Mouse (Mus musculus) midbrain, embryonic 12.5 days (tissue): ENCODE data around the gene Ankrd34c. TPM values are rescaled to one million over a fixed set of nuclear protein-coding genes. Genes with fewer than 3 reads are reported as not detected.

Experiments
- ATAC-seq: fragments of 200-750 bp; cut with Nextera tagmentation; 2 replicates; pipeline ENCODE4 v1.8.0; 2017; ENCODE audit warnings: low read depth, moderate TSS enrichment, moderate library complexity; ENCODE audit not compliant: low FRiP score
- H3K27ac ChIP-seq: fragments of 300-500 bp; sonication (generic); replicated peaks from 2 replicates; pipeline ENCODE4 v1.5.1; 2016; ENCODE audit warnings: mild to moderate bottlenecking
- H3K27me3 ChIP-seq: fragments of 300-500 bp; sonication (generic); 2 replicates; pipeline ENCODE4 v1.6.1; 2016; ENCODE audit warnings: mild to moderate bottlenecking
- H3K36me3 ChIP-seq: fragments of 300-500 bp; sonication (generic); 2 replicates; pipeline ENCODE4 v1.6.1; 2016
- H3K4me1 ChIP-seq: fragments of 300-500 bp; sonication (generic); 2 replicates; pipeline ENCODE4 v1.6.1; 2016
- H3K4me2 ChIP-seq: fragments of 300-500 bp; sonication (generic); replicated peaks from 2 replicates; pipeline ENCODE4 v1.6.1; 2016; ENCODE audit warnings: mild to moderate bottlenecking, moderate library complexity
- H3K4me3 ChIP-seq: fragments of 300-500 bp; sonication (generic); 2 replicates; pipeline ENCODE4 v1.5.1; 2016; ENCODE audit warnings: mild to moderate bottlenecking
- H3K9ac ChIP-seq: fragments of 300-500 bp; sonication (generic); replicated peaks from 2 replicates; pipeline ENCODE4 v1.6.1; 2016; ENCODE audit warnings: mild to moderate bottlenecking, moderate library complexity
- H3K9me3 ChIP-seq: fragments of 300-500 bp; sonication (generic); 2 replicates; pipeline ENCODE4 v1.6.1; 2016; ENCODE audit warnings: mild to moderate bottlenecking
- WGBS: fragments of 180-500 bp; shearing (Covaris S2); methylation state at CpG from one replicate; pipeline ENCODE4 v1.1.7; 2016; 5-methylcytosine and 5-hydroxymethylcytosine counted together
- polyA plus RNA-seq: library from polyadenylated mRNA; unstranded; fragments of >200 nt; fragmentation: Nextera tagmentation; extraction: Ambion mirVana; gene quantifications from 2 replicates; pipeline ENCODE4 v1.2.1, GENCODE M21; 2016

The Ankrd34c gene
- polyA plus RNA-seq, 1 experiment from 2014 or later = not detected

DNA sequence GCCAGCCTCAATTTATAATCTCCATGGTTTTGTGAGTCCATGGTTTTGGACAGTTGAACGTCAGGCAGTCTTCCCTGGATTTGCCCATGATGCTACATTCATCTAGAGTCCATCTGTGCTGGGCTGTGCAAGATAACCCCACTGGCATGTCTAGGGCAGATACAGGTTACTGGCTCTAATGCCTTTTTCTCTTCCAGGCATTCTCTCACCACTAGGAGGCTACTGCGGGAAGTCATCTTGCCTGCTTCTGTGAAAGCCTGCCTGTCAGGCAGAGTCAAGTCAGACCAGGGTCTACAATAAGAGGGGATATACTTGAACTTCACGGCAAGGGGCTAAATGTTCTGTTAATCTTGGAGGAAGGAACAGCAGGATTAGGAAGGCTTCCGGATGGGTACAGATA lies 31.4 kb downstream of the Ankrd34c start:
- Histone ChIP-seq H3K4me1 (peaks cover 8% of the 10 kb centered on the region), H3K4me2 (no peak overlapping the region), H3K36me3 (0 out of 2 replicates have a peak, but pooled peaks cover under 1% of the 10 kb centered on the region), H3K27ac (no peak overlapping the region), H3K27me3 (no peaks in the 10 kb centered on the region), H3K4me3 (no peak overlapping the region), H3K9me3 (no peaks in the 10 kb centered on the region), H3K9ac (no peak overlapping the region)
- WGBS = 31% methylated on average over 4 of the region's 4 CpGs
- no peak for ATAC-seq

DNA sequence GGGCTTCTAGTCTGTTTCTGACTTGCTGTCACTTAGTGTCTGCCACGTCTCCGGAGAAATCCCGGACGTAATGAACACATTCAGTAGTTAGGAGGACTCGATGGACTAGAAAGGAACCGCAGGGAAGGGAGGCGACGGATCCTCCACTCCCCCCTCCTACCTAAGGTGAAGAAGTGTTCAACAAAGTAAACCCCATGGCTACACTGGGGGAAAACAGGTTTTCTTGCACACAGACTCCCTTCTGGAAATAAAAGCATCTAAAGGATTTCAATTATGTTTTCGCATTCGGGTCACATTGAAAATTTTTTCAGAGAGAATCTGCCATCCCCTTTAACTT lies 33.1 kb downstream of the Ankrd34c start:
- peak overlapping the region; percentile 61 for H3K4me3 ChIP-seq
- peaks cover 14% of the 10 kb centered on the region; the same call in 1 of the 2 replicates for H3K36me3 ChIP-seq
- peak; percentile 68 for ATAC-seq
- peaks cover 8% of the 10 kb centered on the region for H3K4me1 ChIP-seq
- no peaks in the 10 kb centered on the region for H3K27me3 ChIP-seq
- whole genome bisulfite sequencing = 10% methylated on average over 10 of the region's 10 CpGs
- no peaks in the 10 kb centered on the region for H3K9me3 ChIP-seq
- peak overlapping the region; percentile 84 for H3K4me2 ChIP-seq
- peak overlapping the region; percentile 62 for H3K9ac ChIP-seq
- peak overlapping the region; percentile 84 for H3K27ac ChIP-seq

DNA sequence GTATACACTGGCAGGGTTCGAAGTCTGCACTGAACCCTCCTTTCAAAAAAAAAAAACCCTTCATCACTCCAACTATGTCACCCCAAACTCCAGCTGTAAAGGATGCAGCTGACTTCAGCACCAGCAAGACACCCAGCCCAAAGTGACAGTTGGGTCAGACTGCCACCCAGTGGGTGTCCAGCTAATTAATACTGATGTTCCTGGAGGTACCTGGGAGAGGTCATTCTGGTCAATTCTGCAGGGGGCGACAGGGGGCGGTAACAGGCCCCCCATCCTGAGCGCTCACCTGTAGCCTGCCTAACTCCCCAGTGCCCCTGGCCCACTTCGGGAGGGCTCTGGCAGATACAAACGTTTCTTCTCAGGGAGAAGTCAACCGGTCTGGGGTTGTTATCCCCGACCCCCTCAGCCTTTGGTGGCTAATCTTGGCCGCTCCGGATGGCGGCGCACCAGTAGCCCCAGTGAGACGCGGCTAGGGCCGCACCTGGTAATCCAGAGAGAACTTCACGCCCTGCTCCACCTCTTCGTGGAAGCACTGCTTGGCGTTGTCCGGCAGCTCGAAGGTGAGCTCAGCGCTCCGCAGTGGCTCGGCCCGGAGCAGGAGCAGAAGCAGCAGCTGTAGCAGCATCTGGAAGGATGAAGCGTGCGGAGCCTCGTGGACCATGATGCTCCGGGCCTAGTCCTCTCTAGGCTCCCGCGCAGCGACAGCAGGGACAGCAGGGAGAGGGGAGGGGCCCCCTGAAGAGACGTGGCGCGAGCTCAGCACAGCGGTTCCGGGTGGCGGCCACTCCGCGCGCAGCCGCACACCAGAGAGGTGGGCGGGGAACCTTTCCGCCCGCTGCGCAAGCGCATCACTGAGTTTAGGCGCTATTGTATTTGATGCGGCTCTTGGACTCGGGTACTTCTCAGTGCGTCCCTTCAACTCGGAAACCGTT lies 33.7 kb downstream of the Ankrd34c start, which contains the start of gene Tmed3:
Tmed3 (minus strand) TSS at position 804 of the 932 bp plus-strand sequence.
- H3K4me3 ChIP-seq = peak within 1 kb of the TSS; percentile 61
- peak within 1 kb of the TSS; percentile 84 for H3K9ac ChIP-seq
- H3K36me3 ChIP-seq = peaks cover 21% of the 10 kb centered on the region; the same call in 1 of the 2 replicates
- peak within 1 kb of the TSS; percentile 84 for H3K27ac ChIP-seq
- peak within 1 kb of the TSS; percentile 84 for H3K4me2 ChIP-seq
- no peaks in the 10 kb centered on the region for H3K27me3 ChIP-seq
- 2% methylated on average over 52 of the region's 52 CpGs for WGBS
- peaks cover 8% of the 10 kb centered on the region for H3K4me1 ChIP-seq
- no peaks in the 10 kb centered on the region for H3K9me3 ChIP-seq
- peak; percentile 100 for ATAC-seq

DNA sequence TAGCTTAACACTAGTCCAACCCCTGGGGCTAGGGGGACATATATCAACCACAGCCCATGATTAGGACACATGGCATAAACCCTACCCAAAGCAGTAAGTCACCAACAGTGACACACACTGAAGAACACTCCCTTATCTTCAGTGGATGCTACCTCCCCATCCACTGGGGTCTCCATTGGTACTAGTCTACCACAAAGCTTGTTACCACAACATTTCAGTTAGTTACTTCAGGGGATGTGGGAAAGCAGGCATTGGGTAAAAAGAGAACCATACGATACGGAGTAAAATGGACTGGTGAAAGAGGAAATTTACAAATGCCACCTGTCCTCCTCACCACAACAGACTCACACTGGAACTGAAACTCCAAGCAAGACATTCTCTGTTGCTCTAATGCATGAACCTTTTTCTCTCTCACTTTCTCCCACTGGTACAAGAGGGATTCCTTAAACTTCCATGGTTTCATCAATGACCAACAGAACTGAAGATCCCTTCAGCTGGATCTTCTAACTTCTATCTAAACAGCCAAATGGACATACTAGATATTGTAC lies 37.3 kb downstream of the Ankrd34c start:
- no peak for ATAC-seq
- Histone ChIP-seq H3K27ac (no peak overlapping the region), H3K4me2 (no peak overlapping the region), H3K27me3 (no peaks in the 10 kb centered on the region), H3K36me3 (peaks cover 34% of the 10 kb centered on the region), H3K9me3 (no peaks in the 10 kb centered on the region), H3K4me3 (no peak overlapping the region), H3K9ac (no peak overlapping the region), H3K4me1 (peaks cover 8% of the 10 kb centered on the region)
- WGBS = 96% methylated on average over 2 of the region's 2 CpGs

DNA sequence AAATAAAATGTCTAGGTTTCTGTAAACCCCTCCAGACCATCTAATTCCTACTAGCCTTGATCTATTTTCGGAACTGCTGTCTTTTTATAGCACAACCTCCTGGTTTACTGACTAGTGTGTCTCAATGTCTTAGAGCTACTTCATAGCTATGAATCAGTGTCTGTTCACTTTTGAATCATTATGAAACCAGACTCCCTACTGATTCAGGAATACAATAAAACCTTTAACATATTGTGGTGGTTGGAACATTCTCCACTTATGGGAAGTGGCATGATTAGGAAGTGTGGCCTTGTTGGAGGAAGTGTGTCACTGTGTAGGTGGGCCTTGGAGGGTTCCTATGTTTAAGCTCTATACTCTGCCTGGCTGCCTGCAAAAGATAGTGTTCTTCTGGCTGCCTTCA lies 43.1 kb downstream of the Ankrd34c start:
- no peak overlapping the region for H3K9ac ChIP-seq
- no peak overlapping the region for H3K4me2 ChIP-seq
- no peak overlapping the region for H3K27ac ChIP-seq
- no peak for ATAC-seq
- no peaks in the 10 kb centered on the region for H3K4me1 ChIP-seq
- peaks cover 20% of the 10 kb centered on the region for H3K36me3 ChIP-seq
- no peak overlapping the region for H3K4me3 ChIP-seq
- no peaks in the 10 kb centered on the region for H3K9me3 ChIP-seq
- WGBS = 85% methylated on average over 1 of the region's 1 CpGs
- no peaks in the 10 kb centered on the region for H3K27me3 ChIP-seq

DNA sequence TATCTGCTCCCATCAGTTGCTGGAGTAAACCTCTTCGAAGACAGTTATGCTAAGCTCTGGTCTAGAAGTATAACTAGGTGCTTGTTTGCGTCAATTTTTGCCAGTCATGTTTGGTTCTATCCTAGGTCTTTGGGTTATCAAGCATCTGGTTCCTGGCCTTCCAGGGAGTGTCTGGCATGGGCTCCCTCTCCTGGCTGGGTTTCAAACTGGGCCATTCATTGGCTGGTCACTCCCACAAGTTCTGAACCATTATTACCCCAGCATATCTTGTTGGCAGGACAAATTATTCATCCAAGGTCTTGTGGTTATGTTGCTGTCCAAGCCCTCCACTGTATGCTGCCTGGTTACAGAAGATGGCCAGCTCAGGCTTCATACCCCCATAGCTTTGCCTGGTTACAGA lies 44.6 kb downstream of the Ankrd34c start:
- Histone ChIP-seq H3K27ac (no peak overlapping the region), H3K36me3 (peaks cover 5% of the 10 kb centered on the region; the same call in 1 of the 2 replicates), H3K9ac (no peak overlapping the region), H3K9me3 (no peaks in the 10 kb centered on the region), H3K4me1 (no peaks in the 10 kb centered on the region), H3K4me2 (no peak overlapping the region), H3K4me3 (no peak overlapping the region), H3K27me3 (no peaks in the 10 kb centered on the region)
- WGBS = 91% methylated on average over 2 of the region's 2 CpGs
- no peak for ATAC-seq

DNA sequence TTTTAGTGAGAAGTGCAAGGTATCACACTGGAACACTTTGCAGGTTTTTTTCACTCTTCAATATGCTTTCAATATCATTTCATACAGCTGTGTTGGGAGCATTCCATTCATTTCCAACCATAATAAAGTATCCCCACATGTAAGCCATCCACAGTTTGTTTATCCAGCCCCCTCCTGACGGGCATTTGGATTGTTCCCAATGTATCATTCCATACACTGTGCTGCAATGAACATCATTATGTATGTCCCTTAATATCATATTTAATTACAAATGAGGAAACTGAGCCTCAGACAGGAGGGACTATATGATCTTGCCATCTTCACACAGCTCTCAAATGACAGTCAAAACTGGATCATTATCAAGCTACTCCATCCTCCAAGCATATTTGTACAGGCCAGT lies 49.1 kb downstream of the Ankrd34c start:
- Histone ChIP-seq H3K9me3 (no peaks in the 10 kb centered on the region), H3K27me3 (no peaks in the 10 kb centered on the region), H3K4me2 (no peak overlapping the region), H3K4me3 (no peak overlapping the region), H3K36me3 (no peaks in the 10 kb centered on the region), H3K9ac (no peak overlapping the region), H3K27ac (no peak overlapping the region), H3K4me1 (no peaks in the 10 kb centered on the region)
- 69% methylated on average over 1 of the region's 1 CpGs for WGBS
- ATAC-seq = no peak

DNA sequence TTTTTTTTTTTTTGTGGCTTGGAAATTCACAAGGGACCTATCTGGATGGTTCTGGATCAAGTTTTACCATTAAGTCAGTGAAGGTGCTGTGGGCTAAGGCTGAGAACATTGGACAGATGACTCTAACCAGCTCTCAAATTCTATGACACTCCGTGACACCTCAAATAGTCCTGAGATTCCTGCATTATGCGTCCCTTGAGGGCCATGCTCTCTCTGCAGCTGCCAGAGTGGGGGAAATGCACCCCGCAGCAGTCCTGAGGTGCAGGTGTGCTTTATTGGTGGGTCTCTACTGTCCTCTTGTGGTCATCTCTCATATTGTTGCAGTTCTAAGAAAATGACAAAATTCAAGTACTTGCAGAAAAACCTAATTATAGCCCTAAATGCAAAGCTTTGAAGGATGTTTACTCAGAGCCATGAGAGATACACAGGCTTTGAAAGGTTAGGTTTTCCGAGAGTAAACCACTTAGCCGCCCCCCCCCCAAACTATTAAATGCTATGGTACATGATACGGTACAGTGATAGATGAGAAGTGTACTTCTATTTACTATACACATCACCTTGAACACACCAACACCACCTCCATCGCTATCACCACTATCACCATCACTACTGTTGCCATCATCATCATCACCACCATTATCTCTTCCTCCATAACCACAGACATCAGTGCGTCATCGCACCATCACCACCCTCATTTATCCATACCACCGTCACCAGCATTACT lies 50.6 kb downstream of the Ankrd34c start:
- ATAC-seq = peak; percentile 71
- Histone ChIP-seq H3K9ac (no peak overlapping the region), H3K9me3 (no peaks in the 10 kb centered on the region), H3K27me3 (no peaks in the 10 kb centered on the region), H3K4me2 (no peak overlapping the region), H3K4me1 (no peaks in the 10 kb centered on the region), H3K4me3 (no peak overlapping the region), H3K36me3 (no peaks in the 10 kb centered on the region), H3K27ac (no peak overlapping the region)
- WGBS = 64% methylated on average over 10 of the region's 10 CpGs

DNA sequence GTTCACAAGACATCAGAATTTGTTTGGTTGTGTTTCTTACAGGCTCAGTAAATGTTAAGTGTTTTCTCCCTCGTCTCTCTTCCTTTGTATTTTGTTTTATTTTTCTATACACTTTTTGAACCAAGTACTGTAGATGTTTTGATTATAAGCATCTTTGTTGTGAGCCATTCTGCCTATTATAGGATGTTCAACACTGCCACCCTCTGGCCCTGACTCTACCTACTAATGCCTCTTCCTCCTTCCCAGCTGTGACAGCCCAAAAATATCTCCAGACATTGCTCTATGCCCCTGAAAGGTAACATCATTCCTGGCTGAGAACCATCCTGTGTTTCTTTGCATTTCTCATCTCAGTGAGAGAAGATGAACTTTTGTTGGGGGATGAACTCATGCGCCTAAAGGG lies 52.0 kb downstream of the Ankrd34c start:
- WGBS = 66% methylated on average over 2 of the region's 2 CpGs
- H3K36me3 ChIP-seq = no peaks in the 10 kb centered on the region
- no peak overlapping the region for H3K4me3 ChIP-seq
- no peak for ATAC-seq
- no peak overlapping the region for H3K4me2 ChIP-seq
- H3K9me3 ChIP-seq = no peaks in the 10 kb centered on the region
- no peaks in the 10 kb centered on the region for H3K27me3 ChIP-seq
- H3K9ac ChIP-seq = no peak overlapping the region
- no peaks in the 10 kb centered on the region for H3K4me1 ChIP-seq
- H3K27ac ChIP-seq = no peak overlapping the region

DNA sequence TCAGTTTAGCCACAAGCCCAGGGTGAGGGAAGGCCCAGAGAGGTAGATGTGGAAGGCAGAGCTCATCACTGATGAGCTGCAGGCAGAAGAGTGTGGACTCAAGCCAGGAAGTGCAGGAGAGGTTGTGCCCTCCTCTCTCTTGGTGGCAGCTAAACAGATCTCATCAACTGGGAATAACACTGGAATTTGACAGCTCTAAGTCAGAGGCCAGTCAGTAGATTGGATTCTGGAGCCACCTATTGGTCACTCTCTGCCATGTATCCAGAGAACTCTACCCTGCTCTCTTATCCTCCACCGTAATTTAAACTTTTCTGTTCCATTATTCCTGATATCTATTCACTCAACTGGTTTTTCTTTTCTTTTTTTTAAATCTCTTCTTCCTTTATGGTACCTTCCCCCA lies 59.3 kb downstream of the Ankrd34c start:
- WGBS = 67% methylated on average over 1 of the region's 1 CpGs

More for the DNA sequence above, 59.3 kb downstream of the Ankrd34c start:
- no peaks in the 10 kb centered on the region for H3K9me3 ChIP-seq
- no peak overlapping the region for H3K9ac ChIP-seq
- H3K36me3 ChIP-seq = no peaks in the 10 kb centered on the region
- H3K4me2 ChIP-seq = no peak overlapping the region
- peak; percentile 62; the same call in 1 of the 2 replicates for ATAC-seq
- H3K27ac ChIP-seq = no peak overlapping the region
- H3K4me3 ChIP-seq = no peak overlapping the region
- H3K4me1 ChIP-seq = no peaks in the 10 kb centered on the region
- H3K27me3 ChIP-seq = no peaks in the 10 kb centered on the region
